Mouse (Mus musculus) liver, postnatal 0 days (tissue): ENCODE measurements around the gene Arhgap6. TPM values are rescaled to one million over a fixed set of nuclear protein-coding genes. Genes with fewer than 3 reads are reported as not detected.

ENCODE experiments used
- ATAC-seq: fragments of 200-750 bp; cut with Nextera tagmentation; 2 replicates; pipeline ENCODE4 v1.8.0; 2017; ENCODE audit warnings: mild to moderate bottlenecking, moderate library complexity
- DNase-seq: peaks from one replicate; pipeline ENCODE4 v3.0.0-alpha.2; 2016
- H3K27ac ChIP-seq: fragments of 300-500 bp; sonication (generic); 2 replicates; pipeline ENCODE4 v1.5.1; 2014; ENCODE audit warnings: antibody characterized with exemption, moderate library complexity, mild to moderate bottlenecking, low read depth
- H3K27me3 ChIP-seq: fragments of 300-500 bp; sonication (generic); 2 replicates; pipeline ENCODE4 v1.6.1; 2014; ENCODE audit warnings: low read length, control low read depth, mixed read lengths; ENCODE audit not compliant: insufficient read depth
- H3K36me3 ChIP-seq: fragments of 300-500 bp; sonication (generic); replicated peaks from 2 replicates; pipeline ENCODE4 v1.6.1; 2014; ENCODE audit warnings: mild to moderate bottlenecking, control low read depth, low read length, moderate library complexity, mixed read lengths; ENCODE audit not compliant: insufficient read depth
- H3K4me1 ChIP-seq: fragments of 300-500 bp; sonication (generic); 2 replicates; pipeline ENCODE4 v1.6.1; 2014; ENCODE audit warnings: antibody characterized with exemption, mild to moderate bottlenecking, control low read depth; ENCODE audit not compliant: insufficient read depth
- H3K4me2 ChIP-seq: fragments of 300-500 bp; sonication (generic); 2 replicates; pipeline ENCODE4 v1.6.1; 2014; ENCODE audit warnings: low read depth, mild to moderate bottlenecking, low read length, moderate library complexity, mixed read lengths
- H3K4me3 ChIP-seq: fragments of 300-500 bp; sonication (generic); 2 replicates; pipeline ENCODE4 v1.5.1; 2014; ENCODE audit warnings: low read depth, low read length
- H3K9ac ChIP-seq: fragments of 300-500 bp; sonication (generic); replicated peaks from 2 replicates; pipeline ENCODE4 v1.6.1; 2014; ENCODE audit warnings: mild to moderate bottlenecking, moderate library complexity
- H3K9me3 ChIP-seq: fragments of 300-500 bp; sonication (generic); 2 replicates; pipeline ENCODE4 v1.6.1; 2016; ENCODE audit warnings: mild to moderate bottlenecking, control low read depth, low read length, mixed read lengths
- CTCF ChIP-seq: sonication (generic); IDR thresholded peaks from 2 replicates; pipeline ENCODE4 v1.5.1; 2016; ENCODE audit warnings: antibody characterized with exemption, low read depth
- EP300 ChIP-seq: IDR thresholded peaks from 2 replicates; pipeline ENCODE4 v1.6.1; 2016; ENCODE audit warnings: antibody characterized with exemption, low read depth, mild to moderate bottlenecking
- WGBS: fragments of 180-500 bp; shearing (Covaris S2); extraction: QIAGEN DNeasy Blood & Tissue Kit; methylation state at CpG from one replicate; pipeline ENCODE4 v1.1.7; 2014; ENCODE audit not compliant: insufficient replicate concordance; 5-methylcytosine and 5-hydroxymethylcytosine counted together
- polyA plus RNA-seq: library from polyadenylated mRNA; unstranded; fragments of >200 nt; fragmentation: Nextera tagmentation; extraction: Ambion mirVana; gene quantifications from 2 replicates; pipeline ENCODE4 v1.2.1, GENCODE M21; 2015

The Arhgap6 gene
- polyA plus RNA-seq, 1 experiment from 2014 or later, result 2.9 TPM

DNA sequence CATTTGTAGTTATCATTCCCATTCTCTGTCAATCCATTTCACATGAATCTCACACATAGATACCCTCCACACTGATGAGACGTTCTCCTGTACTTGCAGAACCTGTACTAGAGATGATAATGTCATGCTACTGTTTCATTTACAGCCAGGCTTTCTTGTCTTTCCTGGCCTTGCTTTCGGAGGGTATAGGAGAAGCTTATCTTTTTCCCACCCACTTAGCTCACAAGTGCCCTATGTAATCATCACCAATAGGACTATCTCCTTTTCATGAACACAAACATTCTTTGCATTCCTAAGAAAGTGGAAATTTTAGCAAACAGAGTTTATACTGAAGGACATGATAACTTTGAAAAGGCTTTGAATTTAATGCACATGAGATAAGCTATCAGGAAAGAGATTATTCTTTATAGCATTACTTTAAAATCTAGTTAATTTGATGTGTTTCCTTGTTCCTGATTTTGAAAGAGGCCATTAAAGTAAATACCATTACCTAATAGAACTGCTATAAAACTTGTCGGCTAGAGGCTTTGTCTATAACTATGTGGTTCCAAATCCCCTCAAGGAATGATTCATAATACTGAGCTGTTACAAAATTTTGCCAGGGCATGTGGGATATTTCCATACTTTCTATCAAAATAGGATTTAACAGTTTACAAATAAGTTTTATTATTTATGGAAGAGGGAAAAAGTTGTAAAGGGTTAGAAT is 427.6 kb downstream of the Arhgap6 start:
- ATAC-seq (no peak), DNase-seq (no peak)
- Histone ChIP-seq H3K9ac (no peak overlapping the region), H3K27me3 (no peaks in the 10 kb centered on the region), H3K4me2 (no peak overlapping the region), H3K27ac (no peak overlapping the region), H3K36me3 (no peaks in the 10 kb centered on the region), H3K9me3 (no peaks in the 10 kb centered on the region), H3K4me3 (no peak overlapping the region), H3K4me1 (no peaks in the 10 kb centered on the region)
- 45% methylated on average over 3 of the region's 3 CpGs for WGBS
- TF ChIP-seq EP300 (no peak), CTCF (no peak)

DNA sequence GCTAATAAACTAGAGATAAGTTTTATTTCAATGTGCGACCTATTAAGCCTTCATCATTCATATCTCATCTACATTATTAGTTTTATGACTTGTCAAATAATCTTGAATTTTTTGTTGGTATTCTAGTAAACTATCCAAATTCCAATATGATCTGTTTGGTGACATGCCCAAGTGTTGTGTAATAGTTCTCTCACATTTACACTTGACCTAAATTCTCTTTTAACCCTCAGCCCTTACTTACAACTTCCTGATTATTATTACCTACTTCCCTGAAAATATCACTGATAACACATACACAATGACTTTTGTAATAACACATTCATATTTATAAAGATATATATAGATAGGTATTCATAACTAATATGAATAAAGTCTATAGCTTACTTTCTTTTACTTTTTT is 461.0 kb downstream of the Arhgap6 start:
- H3K4me1 ChIP-seq, result no peaks in the 10 kb centered on the region
- ATAC-seq (no peak), DNase-seq (no peak)
- H3K9ac ChIP-seq, result no peak overlapping the region
- H3K27me3 ChIP-seq, result no peaks in the 10 kb centered on the region
- TF ChIP-seq CTCF (no peak), EP300 (no peak)
- no peaks in the 10 kb centered on the region for H3K36me3 ChIP-seq
- H3K4me2 ChIP-seq, result no peak overlapping the region
- no peak overlapping the region for H3K4me3 ChIP-seq
- 67% methylated on average over 1 of the region's 1 CpGs for WGBS
- no peaks in the 10 kb centered on the region for H3K9me3 ChIP-seq
- H3K27ac ChIP-seq, result no peak overlapping the region

DNA sequence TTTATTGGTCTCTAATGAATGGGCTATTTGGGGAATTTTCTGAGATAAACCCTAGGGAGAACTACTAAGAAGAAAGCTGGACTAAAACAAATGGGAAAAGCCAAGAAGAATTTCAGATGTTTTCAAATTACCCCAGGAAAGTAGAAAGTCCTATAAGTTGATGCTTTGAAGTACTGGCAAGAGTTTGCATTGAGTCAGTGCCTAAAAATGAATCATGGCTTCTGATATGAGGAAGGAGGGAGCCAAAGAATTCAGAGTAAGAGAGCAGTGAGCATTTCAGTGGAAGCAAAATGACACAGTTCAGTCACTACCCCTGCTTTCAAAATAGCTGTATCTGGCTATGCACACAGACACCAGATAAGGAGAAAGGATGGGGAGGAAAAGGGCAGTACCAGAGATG is 461.8 kb downstream of the Arhgap6 start:
- Histone ChIP-seq H3K27me3 (no peaks in the 10 kb centered on the region), H3K27ac (no peak overlapping the region), H3K9me3 (no peaks in the 10 kb centered on the region), H3K4me3 (no peak overlapping the region), H3K4me2 (no peak overlapping the region), H3K36me3 (no peaks in the 10 kb centered on the region), H3K4me1 (no peaks in the 10 kb centered on the region), H3K9ac (no peak overlapping the region)
- ATAC-seq, result no peak
- no peak for DNase-seq
- TF ChIP-seq CTCF (no peak), EP300 (no peak)

DNA sequence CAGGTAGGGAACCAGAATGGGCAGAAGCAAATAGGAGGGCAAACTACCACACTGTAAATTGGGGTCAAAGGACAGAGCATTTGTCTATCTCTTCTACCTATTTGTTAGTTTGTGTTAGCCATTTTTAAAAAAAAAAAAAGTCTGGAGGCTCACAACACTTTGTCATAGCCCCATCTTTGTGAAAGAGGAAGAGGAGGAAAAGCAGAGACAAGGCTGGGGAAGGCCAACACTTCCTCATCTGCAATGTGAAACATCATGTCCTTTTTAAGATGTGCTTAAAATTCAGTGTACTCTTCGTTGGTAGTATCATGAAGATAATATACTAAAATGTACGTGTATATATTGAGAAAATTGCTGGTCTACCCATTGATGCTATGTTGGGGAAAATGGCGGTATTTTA is 466.1 kb downstream of the Arhgap6 start:
- Histone ChIP-seq H3K4me3 (no peak overlapping the region), H3K9me3 (no peaks in the 10 kb centered on the region), H3K27me3 (no peaks in the 10 kb centered on the region), H3K27ac (no peak overlapping the region), H3K9ac (no peak overlapping the region), H3K36me3 (no peaks in the 10 kb centered on the region), H3K4me2 (no peak overlapping the region), H3K4me1 (no peaks in the 10 kb centered on the region)
- no peak for ATAC-seq
- DNase-seq, result no peak
- TF ChIP-seq CTCF, result no peak
- no peak for TF ChIP-seq EP300
- WGBS, result 69% methylated on average over 3 of the region's 3 CpGs

DNA sequence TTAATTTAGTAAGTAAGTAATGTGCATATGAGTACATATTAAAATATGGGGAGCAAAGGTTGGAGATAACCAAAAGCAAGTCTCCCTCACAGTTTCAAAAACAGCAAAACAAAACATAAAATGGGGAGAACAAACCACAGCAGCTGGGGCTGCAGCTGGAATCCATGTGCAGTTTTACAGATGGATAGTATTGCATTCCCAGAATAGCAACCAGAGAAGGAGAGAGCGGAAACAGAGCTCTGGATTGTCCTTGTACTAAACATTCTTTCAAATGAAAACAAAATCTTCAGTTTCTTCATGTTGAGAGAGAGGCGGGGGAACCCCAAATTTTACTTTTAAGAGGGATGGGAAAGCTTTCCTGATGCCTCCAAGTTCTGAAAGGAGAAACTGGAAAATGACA is 467.3 kb downstream of the Arhgap6 start:
- Histone ChIP-seq H3K4me3 (no peak overlapping the region), H3K36me3 (no peaks in the 10 kb centered on the region), H3K4me1 (no peaks in the 10 kb centered on the region), H3K9ac (no peak overlapping the region), H3K27ac (no peak overlapping the region), H3K27me3 (no peaks in the 10 kb centered on the region), H3K4me2 (no peak overlapping the region), H3K9me3 (no peaks in the 10 kb centered on the region)
- WGBS, result 72% methylated on average over 2 of the region's 2 CpGs
- DNase-seq (no peak), ATAC-seq (no peak)
- TF ChIP-seq CTCF, result no peak
- no peak for TF ChIP-seq EP300

DNA sequence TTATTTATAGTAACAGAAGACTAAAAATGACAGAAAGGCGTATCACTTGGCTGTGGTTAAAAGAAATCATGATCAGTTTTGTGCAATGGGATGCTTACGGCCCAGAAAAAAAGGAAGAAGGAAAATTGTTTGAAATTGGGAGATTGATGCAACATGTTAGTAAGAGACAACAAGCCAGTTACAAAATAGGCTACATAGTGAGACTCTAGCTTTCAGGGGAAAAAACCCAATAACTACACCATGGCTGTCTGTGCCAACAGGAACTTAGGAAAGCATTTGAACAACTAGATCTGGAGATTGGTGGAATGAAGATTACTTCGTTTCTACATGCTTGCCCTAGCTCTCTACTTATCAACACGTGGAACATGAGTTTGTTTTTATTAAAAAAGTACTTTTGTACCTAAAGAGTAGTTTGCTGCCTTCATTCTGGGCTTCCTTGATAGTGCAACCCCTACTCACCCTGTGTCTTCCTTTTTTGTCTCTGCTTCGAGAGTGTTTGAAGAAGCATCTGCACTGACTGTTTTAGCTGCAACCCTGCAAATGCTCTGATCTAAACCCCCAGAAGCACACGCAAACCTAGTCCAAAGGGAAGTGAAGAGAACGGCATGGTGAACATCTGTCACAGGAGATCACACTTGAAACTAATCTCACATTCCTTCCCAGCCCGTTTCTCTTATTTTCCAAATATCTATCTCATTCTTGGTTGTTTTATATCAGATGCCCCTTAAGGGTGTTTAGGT is 468.7 kb downstream of the Arhgap6 start:
- Histone ChIP-seq H3K36me3 (no peaks in the 10 kb centered on the region), H3K9me3 (no peaks in the 10 kb centered on the region), H3K4me3 (no peak overlapping the region), H3K4me1 (no peaks in the 10 kb centered on the region), H3K4me2 (no peak overlapping the region), H3K27me3 (no peaks in the 10 kb centered on the region), H3K27ac (no peak overlapping the region), H3K9ac (no peak overlapping the region)
- ATAC-seq (no peak), DNase-seq (no peak)
- 52% methylated on average over 8 of the region's 8 CpGs for WGBS
- TF ChIP-seq EP300 (no peak), CTCF (no peak)
